Mouse (Mus musculus) testis, postnatal 10 days (tissue): ENCODE results near the gene Sgf29.
"Not testable (repeated sequence)": the region's sequence is repeated elsewhere in the genome, so short reads cannot be mapped to it uniquely, and the experiment has no call there.

Experiments used
- DNase-seq: peaks from one replicate; pipeline ENCODE4 v3.0.0; 2021; ENCODE audit warnings: low spot score

Sgf29 gene

GRCm38 (mm10) chr7:126688156-126688555, 39.0 kb downstream of the Sgf29 start:
- DNase-seq: not testable (repeated sequence)

GRCm38 (mm10) chr7:126689021-126689420, 39.9 kb downstream of the Sgf29 start:
- no peak for DNase-seq

GRCm38 (mm10) chr7:126690737-126691136, 41.6 kb downstream of the Sgf29 start:
- no peak for DNase-seq

DNA sequence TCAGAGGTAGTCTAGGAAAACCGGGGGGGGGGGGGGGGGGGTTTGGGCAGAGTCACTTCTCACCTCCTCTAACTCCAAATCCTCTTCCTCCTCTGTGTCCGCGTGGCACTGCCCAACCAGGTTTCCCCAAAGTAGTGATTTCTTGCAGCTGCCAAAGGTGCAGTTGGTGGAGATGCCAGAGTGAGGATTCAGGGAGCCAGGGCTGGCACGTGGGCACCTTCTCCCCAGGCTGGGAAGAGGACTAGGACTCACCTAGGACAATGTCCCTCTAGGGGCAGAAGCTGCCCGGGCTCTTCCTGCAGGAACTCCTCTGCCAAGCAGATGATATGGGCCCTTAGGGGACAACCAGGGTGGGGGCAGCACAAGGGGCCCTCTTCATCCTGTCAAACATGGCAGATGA, 42.6 kb downstream of the Sgf29 start:
- DNase-seq: no peak

DNA sequence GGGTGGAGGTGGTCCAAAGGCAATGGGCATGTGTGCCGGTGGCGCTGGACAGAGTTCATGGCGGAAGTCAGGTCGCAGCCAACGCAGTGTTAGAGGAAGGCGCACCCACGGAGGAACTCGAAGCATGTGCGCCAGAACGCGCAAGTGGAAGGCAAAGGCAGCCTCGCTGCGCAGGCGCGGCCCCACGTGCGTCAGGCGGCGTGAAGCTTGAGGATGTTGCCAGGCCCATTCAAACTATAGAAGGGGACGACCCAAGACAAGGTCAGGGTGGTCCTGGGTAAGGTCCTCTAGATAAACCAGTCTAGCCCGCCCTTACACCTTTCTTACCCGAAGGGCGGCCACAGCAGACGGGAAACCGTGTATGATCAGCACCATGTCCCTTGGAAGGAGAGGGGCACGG, 43.3 kb downstream of the Sgf29 start:
- DNase-seq: no peak

- DNase-seq: peak; percentile 91
Observed at GRCm38 (mm10) chr7:126693256-126693655, 44.1 kb downstream of the Sgf29 start.

GRCm38 (mm10) chr7:126693781-126694180, 44.7 kb downstream of the Sgf29 start:
- no peak for DNase-seq

GRCm38 (mm10) chr7:126694441-126695051, 45.4 kb downstream of the Sgf29 start:
- DNase-seq: no peak

GRCm38 (mm10) chr7:126695210-126695611, 46.1 kb downstream of the Sgf29 start, which contains the start of gene Bola2:
Gene Bola2, plus strand, starts transcription at chr7:126695401.
- DNase-seq: peak; percentile 78

DNA sequence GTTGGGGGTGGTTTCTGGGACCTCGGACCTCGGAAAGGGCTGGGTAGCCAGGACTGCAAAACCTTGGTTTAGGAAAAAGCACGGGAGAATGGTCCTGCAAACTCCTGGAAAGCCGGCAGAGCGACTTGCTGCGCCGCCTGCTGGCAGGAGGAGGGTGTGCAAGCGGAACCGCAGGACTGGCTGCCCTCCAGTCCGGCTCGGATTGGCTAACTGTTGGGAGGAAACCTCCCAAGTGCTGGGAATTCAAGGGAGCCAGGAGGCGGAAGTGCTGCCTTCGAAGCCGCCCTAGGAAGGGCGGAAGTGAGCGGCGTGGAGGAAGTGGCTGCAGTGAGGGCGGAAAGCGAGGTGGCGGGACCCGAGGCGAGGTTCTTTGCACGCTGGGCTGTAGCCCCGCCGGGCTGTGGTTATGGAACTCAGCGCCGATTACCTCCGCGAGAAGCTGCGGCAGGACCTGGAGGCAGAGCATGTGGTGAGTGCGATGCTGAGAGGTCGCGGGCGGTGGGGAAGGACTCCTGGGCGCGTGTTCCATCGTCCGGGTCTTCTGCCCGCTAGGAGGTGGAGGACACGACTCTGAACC, 46.6 kb downstream of the Sgf29 start, which contains the start of gene Slx1b:
Slx1b (minus strand) TSS at position 154 of the 577 bp plus-strand sequence.
- peak; percentile 94 for DNase-seq

DNA sequence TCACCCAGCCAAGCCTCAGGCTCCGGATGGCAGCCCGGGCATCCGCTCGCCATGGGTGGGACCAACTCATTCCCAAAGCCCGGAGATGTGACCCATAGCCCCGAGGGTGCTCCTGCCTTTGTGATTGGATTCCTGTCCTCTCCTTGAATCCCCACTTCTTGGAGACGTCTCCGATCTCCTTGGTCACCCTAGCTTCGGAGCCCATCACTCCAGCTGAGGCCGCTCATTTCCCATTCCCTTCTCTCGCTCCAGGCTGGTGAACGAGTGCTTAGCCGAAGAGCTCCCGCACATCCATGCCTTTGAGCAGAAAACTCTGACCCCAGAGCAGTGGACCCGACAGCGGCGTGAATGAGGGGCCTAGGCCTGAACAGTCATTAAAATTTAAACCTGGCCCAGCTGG, 47.2 kb downstream of the Sgf29 start:
- no peak for DNase-seq

DNA sequence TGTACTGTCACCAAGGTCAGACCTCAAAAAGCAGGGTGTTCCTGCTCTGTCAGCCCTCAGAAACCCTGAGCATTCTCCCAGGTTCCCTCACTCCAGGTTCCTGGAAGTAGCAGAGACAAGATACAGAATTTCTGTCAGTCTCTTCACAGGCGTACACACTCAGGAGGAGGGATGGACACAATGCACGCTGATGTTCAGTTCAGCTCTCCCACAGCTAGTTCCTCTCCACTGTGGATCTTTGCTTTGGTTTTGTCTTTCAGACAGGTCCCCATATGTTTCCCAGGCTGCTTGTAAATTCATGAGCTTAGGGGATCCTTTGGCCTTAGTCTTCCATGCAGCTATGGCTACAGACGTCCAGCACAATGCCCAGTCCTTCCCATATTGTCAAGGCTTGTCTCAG, 47.8 kb downstream of the Sgf29 start:
- no peak for DNase-seq

GRCm38 (mm10) chr7:126697838-126698237, 48.7 kb downstream of the Sgf29 start:
- DNase-seq: no peak

GRCm38 (mm10) chr7:126700063-126701015, 51.2 kb downstream of the Sgf29 start:
- no peak for DNase-seq

GRCm38 (mm10) chr7:126701070-126701469, 52.0 kb downstream of the Sgf29 start:
- peak; percentile 96 for DNase-seq

DNA sequence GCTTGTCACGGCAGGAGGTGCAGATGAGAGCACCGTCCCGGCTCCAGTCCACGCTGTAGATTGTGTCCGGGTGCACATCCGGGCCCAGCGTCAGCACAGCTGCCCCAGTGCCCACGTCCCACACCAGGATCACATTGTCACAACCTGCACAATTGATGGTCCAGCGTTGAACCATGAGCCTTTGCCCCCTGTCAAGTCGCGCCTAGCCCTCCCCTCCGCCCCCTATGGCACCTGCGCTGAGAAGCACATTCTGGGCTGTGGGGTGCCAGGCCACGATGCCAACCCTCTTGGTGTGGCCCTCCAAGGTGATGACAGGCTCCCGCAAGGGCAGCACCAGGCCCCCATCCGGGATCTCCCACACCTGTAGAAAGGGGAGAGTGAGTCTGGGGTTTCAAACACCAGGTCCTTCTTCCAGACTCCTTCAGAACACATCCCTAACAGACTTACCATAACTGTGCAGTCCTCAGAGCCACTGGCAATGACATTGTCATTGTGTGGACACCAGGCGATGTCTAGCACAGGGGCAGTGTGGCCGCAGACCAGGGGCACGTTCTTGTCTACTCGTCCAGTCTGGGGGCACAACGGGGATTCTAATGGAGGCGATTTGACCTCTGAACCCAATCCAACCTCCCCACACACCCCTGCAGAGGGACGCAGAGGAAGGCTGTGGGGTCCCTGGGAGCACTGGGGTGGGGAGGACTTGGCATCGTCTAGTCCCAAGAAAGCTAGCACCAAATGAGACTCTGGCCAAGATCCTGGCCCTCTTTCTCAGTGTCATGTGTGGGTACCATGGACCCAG, 52.6 kb downstream of the Sgf29 start:
- no peak for DNase-seq

- DNase-seq: no peak
Observed at GRCm38 (mm10) chr7:126702358-126702757, 53.2 kb downstream of the Sgf29 start.

DNA sequence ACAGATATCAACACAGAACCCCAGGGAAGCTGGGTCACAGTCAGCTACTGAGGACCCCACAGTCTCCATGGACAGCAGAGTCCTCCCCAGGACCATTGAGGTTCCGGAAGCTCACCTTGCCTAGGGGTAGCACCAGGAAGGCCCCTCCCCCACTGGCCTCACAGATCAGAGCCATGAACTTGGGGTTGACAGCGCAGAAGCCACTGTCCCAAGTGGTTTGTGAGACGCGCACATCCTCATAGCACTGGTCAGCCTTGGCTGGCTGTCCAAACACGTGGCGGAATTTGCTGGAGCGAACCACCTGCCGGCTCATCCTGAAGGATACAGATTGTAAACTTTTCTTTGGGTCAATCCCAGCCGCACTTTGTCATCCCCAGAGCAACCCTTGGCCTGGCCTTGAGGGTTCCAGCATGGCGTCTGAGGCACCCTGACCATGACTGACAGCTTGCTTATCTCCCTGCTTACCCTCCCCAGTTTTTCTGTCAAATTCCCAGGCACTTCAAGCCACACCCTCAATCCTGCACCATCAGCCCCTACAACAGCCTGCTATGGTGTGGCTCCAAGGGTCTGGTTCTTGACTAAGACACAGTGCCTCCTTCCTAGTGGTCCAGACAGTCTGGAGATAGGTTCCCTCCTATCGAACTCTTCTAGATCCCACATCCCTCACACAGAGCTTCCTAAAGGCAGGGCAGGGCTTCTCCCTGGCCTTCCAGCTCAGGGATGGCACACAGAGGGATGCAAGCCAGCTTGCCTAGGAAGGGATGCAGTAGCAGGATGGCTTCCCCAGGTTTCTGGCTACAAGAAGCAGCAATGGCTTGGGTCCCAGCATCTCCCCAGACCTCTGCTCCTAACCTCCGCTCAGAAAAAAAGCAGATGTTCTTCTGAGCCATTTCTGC, 54.0 kb downstream of the Sgf29 start:
- DNase-seq: no peak

GRCm38 (mm10) chr7:126703757-126704077, 54.6 kb downstream of the Sgf29 start:
- no peak for DNase-seq

DNA sequence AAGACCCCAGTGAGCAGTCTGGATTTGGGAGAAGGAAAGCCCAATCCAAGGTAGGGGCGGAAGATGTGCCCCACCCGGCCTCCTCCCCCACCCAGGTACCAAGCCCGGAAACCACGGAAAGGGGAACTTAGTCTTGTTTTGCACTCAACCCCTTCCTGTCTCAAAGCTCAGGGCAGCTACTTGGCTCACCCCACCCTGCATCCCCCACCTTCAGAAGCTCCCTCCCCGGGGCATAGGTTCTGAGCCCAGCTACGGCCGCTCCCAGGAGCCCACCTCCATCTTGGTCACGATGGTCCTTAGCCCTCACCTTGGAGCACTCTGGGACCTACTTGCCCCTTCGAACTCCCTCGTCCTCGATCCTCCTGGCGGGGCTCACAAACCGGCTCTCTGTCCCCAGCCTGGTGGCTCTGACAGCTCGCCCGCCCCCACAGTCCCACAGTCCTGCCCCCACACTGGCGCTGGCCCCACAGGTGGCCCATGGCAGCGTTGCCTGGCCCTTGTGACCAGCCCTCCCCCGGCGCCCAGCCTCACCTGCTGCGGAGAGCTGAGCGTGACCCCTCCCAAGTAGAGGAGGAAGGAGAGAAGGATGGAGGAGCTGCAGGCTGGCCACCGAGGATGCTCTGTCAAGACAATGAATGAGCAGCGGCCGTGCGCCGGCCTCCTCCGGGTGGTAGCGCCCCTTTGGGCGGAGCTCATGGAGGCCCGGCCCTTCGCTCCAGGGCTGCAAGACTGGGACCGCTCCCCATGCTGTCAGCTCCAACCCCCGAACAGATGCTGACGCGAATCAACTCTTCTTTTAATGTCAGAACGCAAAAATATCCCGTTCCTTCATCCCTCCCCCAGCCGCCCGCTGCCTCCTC, 55.2 kb downstream of the Sgf29 start:
- DNase-seq: peak; percentile 80
